Mouse (Mus musculus) midbrain, embryonic 13.5 days (tissue): ENCODE data around the gene Tmem165. TPM values are rescaled to one million over a fixed set of nuclear protein-coding genes. Genes with fewer than 3 reads are reported as not detected.

Experiments
- ATAC-seq: fragments of 200-750 bp; cut with Nextera tagmentation; 2 replicates; pipeline ENCODE4 v1.8.0; 2017; ENCODE audit warnings: mild to moderate bottlenecking, moderate TSS enrichment, moderate library complexity
- H3K27ac ChIP-seq: fragments of 300-500 bp; sonication (generic); 2 replicates; pipeline ENCODE4 v1.5.1; 2015; ENCODE audit warnings: inconsistent platforms, mild to moderate bottlenecking, moderate library complexity
- H3K27me3 ChIP-seq: fragments of 300-500 bp; sonication (generic); 2 replicates; pipeline ENCODE4 v1.6.1; 2015; ENCODE audit warnings: mild to moderate bottlenecking, inconsistent platforms
- H3K36me3 ChIP-seq: fragments of 300-500 bp; sonication (generic); 2 replicates; pipeline ENCODE4 v1.6.1; 2015; ENCODE audit warnings: mild to moderate bottlenecking, inconsistent platforms
- H3K4me1 ChIP-seq: fragments of 300-500 bp; sonication (generic); replicated peaks from 2 replicates; pipeline ENCODE4 v1.6.1; 2015; ENCODE audit warnings: inconsistent platforms
- H3K4me2 ChIP-seq: fragments of 300-500 bp; sonication (generic); replicated peaks from 2 replicates; pipeline ENCODE4 v1.6.1; 2015; ENCODE audit warnings: moderate library complexity, mild to moderate bottlenecking, inconsistent platforms
- H3K4me3 ChIP-seq: fragments of 300-500 bp; sonication (generic); replicated peaks from 2 replicates; pipeline ENCODE4 v1.5.1; 2015; ENCODE audit warnings: mild to moderate bottlenecking, inconsistent platforms
- H3K9ac ChIP-seq: fragments of 300-500 bp; sonication (generic); replicated peaks from 2 replicates; pipeline ENCODE4 v1.6.1; 2015; ENCODE audit warnings: mild to moderate bottlenecking, inconsistent platforms
- H3K9me3 ChIP-seq: fragments of 300-500 bp; sonication (generic); 2 replicates; pipeline ENCODE4 v1.6.1; 2016; ENCODE audit warnings: mild to moderate bottlenecking, inconsistent platforms
- WGBS: fragments of 180-500 bp; shearing (Covaris S2); methylation state at CpG from one replicate; pipeline ENCODE4 v1.1.7; 2015; 5-methylcytosine and 5-hydroxymethylcytosine counted together
- polyA plus RNA-seq: library from polyadenylated mRNA; unstranded; fragments of >200 nt; fragmentation: Nextera tagmentation; extraction: Ambion mirVana; gene quantifications from 2 replicates; pipeline ENCODE4 v1.2.1, GENCODE M21; 2015

Tmem165 gene
- polyA plus RNA-seq, 1 experiment from 2014 or later = 56.2 TPM

DNA sequence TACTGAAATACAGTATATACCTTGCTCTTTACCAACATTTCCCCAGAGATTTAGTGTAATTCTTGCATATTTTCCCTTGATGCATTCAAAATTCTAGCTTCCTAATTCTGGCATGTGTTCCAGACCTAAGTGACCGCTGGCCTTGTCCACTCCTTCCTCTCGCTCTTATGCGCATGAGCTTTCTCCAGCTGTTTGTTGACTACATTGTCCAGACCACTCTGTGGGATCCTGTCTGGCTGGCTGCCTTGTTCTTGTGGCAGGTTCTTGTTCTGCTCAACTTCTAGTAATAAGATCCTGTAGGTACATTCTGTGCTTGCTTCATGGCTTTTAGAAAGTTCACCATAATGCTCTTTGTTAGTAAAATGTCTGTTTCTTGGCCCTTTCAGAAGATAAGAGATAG lies 19.5 kb downstream of the Tmem165 start:
- no peaks in the 10 kb centered on the region for H3K27me3 ChIP-seq
- WGBS = 97% methylated on average over 3 of the region's 3 CpGs
- H3K9me3 ChIP-seq = no peaks in the 10 kb centered on the region
- H3K27ac ChIP-seq = no peak overlapping the region
- no peak overlapping the region for H3K4me2 ChIP-seq
- peaks cover 69% of the 10 kb centered on the region for H3K36me3 ChIP-seq
- no peak for ATAC-seq
- no peak overlapping the region for H3K4me3 ChIP-seq
- H3K9ac ChIP-seq = no peak overlapping the region
- H3K4me1 ChIP-seq = no peaks in the 10 kb centered on the region

- Histone ChIP-seq H3K27me3 (no peaks in the 10 kb centered on the region), H3K4me3 (no peak overlapping the region), H3K9me3 (no peaks in the 10 kb centered on the region), H3K4me1 (no peaks in the 10 kb centered on the region), H3K9ac (no peak overlapping the region), H3K27ac (no peak overlapping the region), H3K4me2 (no peak overlapping the region), H3K36me3 (peaks cover 61% of the 10 kb centered on the region)
- 85% methylated on average over 2 of the region's 2 CpGs for WGBS
- no peak for ATAC-seq
Observed at GRCm38 (mm10) chr5:76205886-76206285, 22.2 kb downstream of the Tmem165 start.

DNA sequence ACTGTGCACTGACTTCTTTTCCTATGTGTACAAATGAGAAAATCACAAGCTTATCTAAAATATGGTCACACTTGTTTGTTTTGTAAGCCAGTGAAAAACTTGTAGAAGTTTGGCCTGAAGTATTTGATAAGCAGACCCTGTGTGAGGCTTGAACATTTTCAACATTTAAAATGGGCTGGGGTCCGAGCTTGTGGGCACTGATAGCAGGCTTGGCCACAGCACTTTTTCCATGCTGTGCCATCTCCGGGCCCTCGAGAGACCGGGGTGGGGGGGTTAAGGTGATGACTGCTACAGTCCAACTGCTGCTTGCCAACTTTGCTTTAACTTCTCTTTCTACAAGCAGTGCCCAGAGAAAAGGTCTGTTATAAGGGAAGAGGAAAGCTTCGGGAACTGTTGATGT lies 24.4 kb downstream of the Tmem165 start:
- no peak overlapping the region for H3K9ac ChIP-seq
- no peaks in the 10 kb centered on the region for H3K27me3 ChIP-seq
- WGBS = 96% methylated on average over 5 of the region's 5 CpGs
- no peak for ATAC-seq
- no peak overlapping the region for H3K27ac ChIP-seq
- H3K36me3 ChIP-seq = peaks cover 58% of the 10 kb centered on the region
- no peaks in the 10 kb centered on the region for H3K4me1 ChIP-seq
- no peak overlapping the region for H3K4me2 ChIP-seq
- no peaks in the 10 kb centered on the region for H3K9me3 ChIP-seq
- no peak overlapping the region for H3K4me3 ChIP-seq

DNA sequence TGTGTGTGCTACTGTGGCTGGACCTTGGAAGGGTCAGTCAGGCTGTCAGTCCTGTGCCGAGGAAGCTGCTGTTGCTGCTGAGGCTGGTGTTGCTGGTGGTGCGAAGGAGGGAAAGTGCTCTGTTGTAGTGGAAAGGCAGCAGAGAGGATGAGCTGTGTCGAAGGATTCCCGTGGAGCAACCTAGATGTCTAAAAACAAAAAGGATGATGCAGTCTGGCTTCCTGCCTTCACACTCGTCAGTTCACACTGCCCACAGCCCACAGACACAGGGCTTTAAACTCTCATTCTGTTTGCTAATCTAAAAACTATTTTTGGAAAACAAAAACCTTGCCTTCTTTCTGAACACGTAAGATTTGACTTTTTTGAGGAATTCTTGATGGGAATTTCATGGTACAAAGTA lies 33.0 kb downstream of the Tmem165 start:
- Histone ChIP-seq H3K4me1 (no peaks in the 10 kb centered on the region), H3K27ac (no peak overlapping the region), H3K9me3 (no peaks in the 10 kb centered on the region), H3K4me3 (no peak overlapping the region), H3K27me3 (no peaks in the 10 kb centered on the region), H3K9ac (no peak overlapping the region), H3K36me3 (peaks cover 35% of the 10 kb centered on the region), H3K4me2 (no peak overlapping the region)
- WGBS = 90% methylated on average over 6 of the region's 6 CpGs
- no peak for ATAC-seq

GRCm38 (mm10) chr5:76231171-76231855 lies 47.6 kb downstream of the Tmem165 start:
- WGBS = 93% methylated on average over 13 of the region's 13 CpGs
- Histone ChIP-seq H3K27me3 (no peaks in the 10 kb centered on the region), H3K4me2 (no peak overlapping the region), H3K27ac (no peak overlapping the region), H3K4me3 (no peak overlapping the region), H3K9ac (no peak overlapping the region), H3K36me3 (peaks cover 62% of the 10 kb centered on the region), H3K4me1 (no peaks in the 10 kb centered on the region), H3K9me3 (no peaks in the 10 kb centered on the region)
- ATAC-seq = no peak

DNA sequence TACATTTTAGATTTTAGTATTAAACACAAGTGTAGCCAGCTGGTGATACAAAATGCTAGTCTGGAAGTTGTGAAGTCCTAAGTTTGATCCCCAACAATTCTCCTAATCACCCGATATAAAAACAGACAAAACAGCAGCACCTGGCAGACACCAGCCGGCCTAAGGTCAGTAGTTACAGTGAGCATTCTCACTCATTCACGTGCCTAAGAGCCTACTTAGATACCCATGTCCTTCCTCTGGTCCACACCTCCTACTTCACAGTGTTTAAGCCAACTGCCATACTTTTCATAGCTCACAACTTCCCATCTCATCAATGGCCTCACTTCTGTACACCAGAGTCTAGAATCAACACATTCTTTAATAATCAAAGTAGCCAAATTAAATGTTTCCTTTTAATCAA lies 59.6 kb downstream of the Tmem165 start:
- no peaks in the 10 kb centered on the region for H3K4me1 ChIP-seq
- peaks cover 30% of the 10 kb centered on the region for H3K36me3 ChIP-seq
- H3K4me2 ChIP-seq = no peak overlapping the region
- no peak overlapping the region for H3K27ac ChIP-seq
- no peak overlapping the region for H3K9ac ChIP-seq
- no peak overlapping the region for H3K4me3 ChIP-seq
- WGBS = 83% methylated on average over 3 of the region's 3 CpGs
- H3K9me3 ChIP-seq = no peaks in the 10 kb centered on the region
- ATAC-seq = no peak
- no peaks in the 10 kb centered on the region for H3K27me3 ChIP-seq

GRCm38 (mm10) chr5:76243929-76244328 lies 60.2 kb downstream of the Tmem165 start:
- WGBS = 94% methylated on average over 4 of the region's 4 CpGs
- Histone ChIP-seq H3K9ac (no peak overlapping the region), H3K4me1 (no peaks in the 10 kb centered on the region), H3K4me3 (no peak overlapping the region), H3K9me3 (no peaks in the 10 kb centered on the region), H3K4me2 (no peak overlapping the region), H3K27me3 (no peaks in the 10 kb centered on the region), H3K27ac (no peak overlapping the region), H3K36me3 (peaks cover 30% of the 10 kb centered on the region)
- ATAC-seq = no peak

- Histone ChIP-seq H3K36me3 (peaks cover 30% of the 10 kb centered on the region), H3K4me2 (no peak overlapping the region), H3K4me3 (no peak overlapping the region), H3K9ac (no peak overlapping the region), H3K27ac (no peak overlapping the region), H3K4me1 (no peaks in the 10 kb centered on the region), H3K9me3 (no peaks in the 10 kb centered on the region), H3K27me3 (no peaks in the 10 kb centered on the region)
- WGBS = 93% methylated on average over 10 of the region's 10 CpGs
- ATAC-seq = no peak
Observed at GRCm38 (mm10) chr5:76244430-76244829, 60.8 kb downstream of the Tmem165 start.

DNA sequence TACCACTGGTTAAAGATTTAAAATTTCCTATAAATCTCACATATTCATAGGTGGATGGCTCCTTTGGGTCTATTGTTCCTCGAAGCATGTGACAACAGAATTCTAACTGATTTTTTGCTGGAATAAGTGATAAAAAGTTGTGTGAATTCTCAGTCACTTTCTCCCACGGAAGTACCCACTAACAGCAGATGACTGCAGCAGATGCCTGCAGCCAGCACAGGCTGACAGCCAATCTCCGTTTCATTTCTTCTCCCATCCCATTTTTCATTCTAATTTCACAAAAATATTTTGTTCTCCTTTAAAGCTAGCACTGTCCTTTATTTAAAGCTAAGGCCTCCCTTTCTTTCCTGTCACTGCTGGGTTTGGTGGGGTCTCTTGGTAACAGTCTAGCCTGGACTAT lies 61.7 kb downstream of the Tmem165 start:
- no peak overlapping the region for H3K4me2 ChIP-seq
- H3K9ac ChIP-seq = no peak overlapping the region
- ATAC-seq = no peak
- H3K27ac ChIP-seq = no peak overlapping the region
- no peaks in the 10 kb centered on the region for H3K9me3 ChIP-seq
- H3K4me1 ChIP-seq = no peaks in the 10 kb centered on the region
- H3K27me3 ChIP-seq = no peaks in the 10 kb centered on the region
- H3K36me3 ChIP-seq = peaks cover 23% of the 10 kb centered on the region
- H3K4me3 ChIP-seq = no peak overlapping the region
- WGBS = 94% methylated on average over 3 of the region's 3 CpGs

- Histone ChIP-seq H3K27me3 (no peaks in the 10 kb centered on the region), H3K9me3 (no peaks in the 10 kb centered on the region), H3K27ac (no peak overlapping the region), H3K36me3 (peaks cover 20% of the 10 kb centered on the region), H3K4me2 (no peak overlapping the region), H3K4me3 (no peak overlapping the region), H3K9ac (no peak overlapping the region), H3K4me1 (no peaks in the 10 kb centered on the region)
- ATAC-seq = no peak
Observed at GRCm38 (mm10) chr5:76246539-76246938, 62.9 kb downstream of the Tmem165 start.

GRCm38 (mm10) chr5:76250948-76251347 lies 67.3 kb downstream of the Tmem165 start:
- Histone ChIP-seq H3K36me3 (peaks cover 15% of the 10 kb centered on the region; the same call in 1 of the 2 replicates), H3K4me2 (no peak overlapping the region), H3K4me1 (no peaks in the 10 kb centered on the region), H3K9me3 (no peaks in the 10 kb centered on the region), H3K4me3 (no peak overlapping the region), H3K9ac (no peak overlapping the region), H3K27ac (no peak overlapping the region), H3K27me3 (no peaks in the 10 kb centered on the region)
- WGBS = 92% methylated on average over 3 of the region's 3 CpGs
- no peak for ATAC-seq
